Mouse (Mus musculus): ENCODE results near the gene Aggf1.

DNA sequence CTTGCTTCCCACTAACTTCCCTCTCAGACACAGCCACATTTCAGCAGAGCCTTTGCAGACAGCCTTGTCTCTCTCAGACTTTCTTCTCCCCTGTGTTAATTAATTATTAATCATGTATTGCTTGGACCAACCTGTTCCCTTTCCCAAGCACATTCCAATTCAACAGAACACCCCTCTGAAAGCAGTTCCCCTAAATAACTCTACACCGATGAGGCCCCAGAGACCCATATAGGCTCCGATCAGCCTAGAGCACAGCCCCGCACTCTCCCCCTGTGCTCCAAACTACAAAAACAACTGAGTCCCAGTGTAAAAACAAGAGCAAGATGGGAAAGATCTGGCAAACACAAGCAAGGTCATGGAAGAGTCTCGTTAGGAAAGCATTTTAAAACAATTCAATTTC, 68.6 kb downstream of the Aggf1 start:
- TF ChIP-seq CTCF (IDR thresholded peaks at IDR 0.05; ENCODE audit: low read depth) (no peak), EP300 (IDR thresholded peaks at IDR 0.05; ENCODE audit: low read depth) (no peak)

Measured in liver, embryonic 14.5 days (tissue).